Mouse (Mus musculus) lung, postnatal 4 days (tissue): Measurements from ENCODE around the gene Nab2.
"Not testable (repeated sequence)": the region's sequence is repeated elsewhere in the genome, so short reads cannot be mapped to it uniquely, and the experiment has no call there.

Source experiments
- DNase-seq, 2 experiments: peaks; one replicate each; pipeline ENCODE4 v3.0.0; 2021

The Nab2 gene

GRCm38 (mm10) chr10:127671276-127671675, 2.9 kb upstream of the Nab2 start:
- DNase-seq = peak in 1 of 2 experiments; percentile 22

DNA sequence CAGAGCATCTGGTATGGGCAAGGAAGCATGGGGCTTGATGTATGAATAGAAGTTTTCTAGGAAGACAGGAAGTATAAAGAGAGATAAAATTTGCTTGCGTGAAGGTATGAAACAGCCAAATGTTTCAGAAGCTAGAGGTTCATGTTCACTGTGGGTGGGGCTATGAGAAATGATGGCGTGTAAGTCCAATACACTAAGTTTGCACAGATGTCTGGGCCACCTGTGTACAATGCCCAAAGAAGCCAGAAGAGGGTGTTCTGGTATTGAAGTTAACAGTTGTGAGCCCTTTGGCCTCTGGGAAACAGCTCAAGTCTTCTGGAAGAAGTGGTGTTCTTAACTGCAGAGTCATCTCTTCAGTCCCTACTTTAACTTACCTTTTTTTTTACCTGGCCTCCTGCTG, 1.8 kb upstream of the Nab2 start:
- DNase-seq = no peak

- DNase-seq = peak; percentile 54 to 63
Observed at GRCm38 (mm10) chr10:127669170-127669569, 802 bp upstream of the Nab2 start.

DNA sequence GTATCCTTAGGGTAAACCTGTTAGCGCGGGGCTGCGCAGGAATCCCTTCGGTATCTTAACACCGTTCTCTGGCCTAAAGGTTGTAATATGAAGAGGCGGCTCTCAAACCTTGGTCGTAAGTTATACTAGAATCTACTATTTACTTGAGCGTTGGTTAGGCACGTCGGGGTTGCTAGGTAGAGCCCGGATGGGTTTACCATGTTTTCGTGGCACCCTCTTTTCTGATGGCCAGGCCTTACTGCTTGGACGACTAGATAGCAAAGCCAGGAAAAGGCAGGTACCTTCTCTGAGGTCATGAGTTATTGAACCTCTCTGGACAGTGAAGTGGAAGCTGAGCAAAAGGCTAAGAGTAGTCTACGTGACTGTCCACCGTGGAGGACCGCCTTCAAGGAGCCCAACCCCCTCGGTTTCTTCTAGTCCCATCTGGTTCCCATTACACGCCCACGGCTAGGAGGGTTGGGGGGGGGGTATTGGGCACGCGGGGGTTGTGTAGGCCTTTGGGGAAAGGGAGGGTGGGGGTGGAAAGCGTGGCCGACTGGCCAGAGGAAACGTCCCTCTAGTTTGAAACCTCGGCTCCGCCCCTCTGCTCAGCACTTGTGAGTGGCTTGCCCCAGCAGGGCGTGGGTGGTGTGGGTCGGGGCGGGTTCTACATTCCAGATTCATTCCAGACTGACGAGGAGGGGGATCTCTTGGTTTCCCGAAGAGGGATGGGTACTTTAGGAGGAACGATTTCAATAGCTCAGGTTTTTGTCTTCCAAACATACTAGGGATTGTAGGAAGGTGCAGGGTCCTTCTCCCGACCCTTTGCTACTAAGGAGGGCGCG, 887 bp downstream of the Nab2 start:
- DNase-seq = peak; percentile 92 to 96

DNA sequence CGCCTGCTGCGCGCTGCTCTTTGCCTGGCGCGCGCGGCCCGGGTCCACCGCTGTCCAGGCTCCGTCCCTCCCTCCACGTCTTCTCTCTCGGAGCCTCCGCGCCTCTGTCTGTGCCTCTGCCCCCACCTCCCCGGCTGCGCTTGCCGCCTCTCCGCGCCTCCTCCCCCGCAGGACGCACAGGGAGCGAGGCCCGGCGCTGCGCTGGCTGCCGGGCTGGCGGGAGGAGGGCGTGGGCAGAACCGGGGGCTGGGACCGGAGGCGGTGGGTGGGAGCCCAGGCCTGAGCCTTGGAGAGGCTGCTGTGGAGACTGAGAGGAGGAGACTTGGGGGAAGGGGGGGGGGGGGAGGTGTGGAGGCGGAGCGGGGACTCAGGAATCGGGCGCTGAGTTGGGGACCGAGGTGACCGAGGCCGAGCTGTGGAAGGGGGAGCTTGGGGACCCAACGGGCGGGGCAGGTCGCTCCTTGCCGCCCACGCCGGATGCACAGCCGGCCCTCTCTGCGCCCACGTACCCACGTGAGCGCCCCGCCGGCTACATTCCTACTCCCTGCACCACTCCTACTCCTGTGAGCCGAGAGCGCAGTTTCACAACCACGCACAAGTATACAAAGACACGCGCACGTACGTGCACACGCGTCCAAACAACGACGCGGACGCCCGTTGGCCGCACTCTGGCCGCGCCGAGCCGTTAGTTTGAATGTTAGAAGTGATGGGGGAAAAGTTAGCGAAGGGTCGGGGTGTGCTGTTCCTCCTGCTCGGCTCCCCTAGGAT, 1.7 kb downstream of the Nab2 start, which contains the start of gene Nemp1:
Gene Nemp1, plus strand, starts transcription at position 401 of the 768 bp plus-strand sequence.
- peak; percentile 90 to 95 for DNase-seq

DNA sequence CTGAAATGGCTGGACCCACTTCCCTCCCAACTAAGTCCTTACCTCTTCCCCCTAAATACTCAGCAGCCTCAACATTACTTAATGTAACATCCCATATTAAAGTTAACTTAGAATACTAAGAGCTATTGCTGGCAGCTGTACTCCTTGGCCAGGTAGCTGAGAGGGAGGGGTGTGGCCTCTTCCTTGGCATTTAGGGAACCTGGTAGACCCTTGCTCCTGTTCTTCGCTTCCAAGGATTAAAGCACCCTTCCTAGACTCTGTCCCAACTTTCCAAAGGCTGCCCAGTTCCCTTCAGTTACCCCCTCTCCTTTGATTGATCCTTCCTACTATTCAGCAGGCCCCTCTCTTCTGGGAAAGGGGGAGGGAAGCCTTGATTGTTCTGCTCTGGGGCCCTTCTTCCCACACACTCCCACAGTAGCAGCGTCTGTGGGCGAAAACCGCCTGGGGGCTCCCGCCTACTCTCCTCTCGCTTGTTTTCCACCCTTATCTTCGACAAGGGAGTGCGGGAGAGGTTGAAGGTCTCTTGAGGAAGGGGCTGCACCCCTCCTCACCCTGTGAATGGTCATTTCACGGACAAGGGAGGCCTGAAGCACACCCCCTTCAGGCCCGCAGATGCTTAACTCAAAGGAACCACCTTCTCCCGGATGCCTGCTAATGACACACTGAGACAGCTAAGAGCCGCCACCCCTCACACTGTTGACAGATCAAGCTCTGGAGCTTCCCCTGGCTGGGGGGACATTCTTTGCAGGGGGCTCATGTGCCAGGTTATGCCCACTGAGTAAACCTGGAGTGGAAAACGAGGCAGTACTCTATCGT, 2.8 kb downstream of the Nab2 start:
- DNase-seq = peak; percentile 43 to 49

GRCm38 (mm10) chr10:127664891-127665290, 3.5 kb downstream of the Nab2 start:
- peak in 1 of 2 experiments; percentile 29 for DNase-seq

DNA sequence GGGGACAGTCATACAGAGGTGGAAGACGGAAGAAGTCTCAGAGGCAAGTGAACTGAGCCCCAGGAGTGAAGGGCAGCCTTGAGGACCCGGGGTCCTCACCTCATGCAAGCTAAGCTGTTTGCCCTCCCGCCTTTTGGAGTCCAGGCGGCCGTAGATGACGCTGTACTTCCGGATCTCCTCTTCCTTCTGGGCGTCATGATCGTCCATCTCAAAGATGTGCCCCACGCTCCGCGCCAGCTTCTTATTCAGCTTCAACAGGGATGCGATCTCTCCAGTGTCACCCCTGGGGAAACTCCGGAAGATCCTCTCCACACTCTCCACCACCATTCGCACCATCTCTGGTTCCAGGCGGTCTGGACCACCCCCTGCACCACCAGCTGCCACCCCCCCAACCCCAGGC, 4.2 kb downstream of the Nab2 start:
- DNase-seq = no peak

DNA sequence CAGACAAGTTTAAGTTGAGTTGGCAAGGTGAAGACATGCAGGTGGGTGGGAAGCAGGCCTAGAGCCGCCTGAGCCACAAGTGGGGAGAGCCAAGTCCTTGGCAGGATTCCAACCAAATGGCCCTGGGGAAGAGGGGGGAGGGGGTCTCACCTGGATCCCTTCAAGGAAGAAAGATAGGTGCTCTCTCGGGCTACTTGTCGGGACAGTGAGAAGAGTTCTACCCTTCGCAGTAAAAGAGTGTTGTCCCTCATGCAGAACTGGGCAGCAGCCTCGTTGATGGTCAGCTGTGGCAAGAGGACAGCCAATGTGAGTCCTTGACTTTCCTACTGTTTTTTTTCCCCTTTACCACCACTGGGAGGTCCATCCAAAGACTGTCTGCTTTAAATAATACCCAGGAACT, 4.8 kb downstream of the Nab2 start:
- DNase-seq = no peak

DNA sequence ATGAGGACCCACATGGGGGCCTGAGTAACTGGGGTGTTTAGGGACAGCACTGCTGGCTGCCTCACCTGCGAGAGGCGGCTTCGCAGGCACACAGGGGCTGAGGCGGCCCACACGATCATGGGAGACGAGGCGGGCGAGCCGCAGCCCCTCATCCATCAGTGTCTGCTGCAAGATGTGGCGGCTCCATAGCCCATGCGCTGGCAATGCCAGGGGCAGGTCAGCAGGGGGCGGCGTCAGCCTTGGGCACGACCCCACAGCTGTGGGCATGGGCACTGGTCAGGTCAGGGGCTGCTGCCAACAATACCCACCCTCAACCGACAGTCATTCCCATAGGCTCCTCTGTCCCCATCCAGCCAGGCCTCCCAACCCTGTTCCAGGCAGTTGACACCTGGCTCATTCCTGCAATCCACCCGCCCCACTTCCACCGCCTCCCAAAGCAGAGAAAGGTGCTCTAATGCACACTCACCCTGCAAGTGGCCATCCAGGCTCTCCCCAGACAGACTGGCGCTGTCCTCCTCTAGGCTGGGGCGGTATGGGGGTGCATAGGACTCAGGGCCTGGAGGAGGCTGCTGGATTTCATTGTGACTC, 5.6 kb downstream of the Nab2 start:
- DNase-seq = peak; percentile 64 to 71

GRCm38 (mm10) chr10:127661915-127662663, 6.3 kb downstream of the Nab2 start:
- DNase-seq = peak; percentile 80 to 84

- DNase-seq = peak; percentile 42 to 59
Observed at GRCm38 (mm10) chr10:127661291-127661914, 7.0 kb downstream of the Nab2 start.

- DNase-seq = no peak
Observed at GRCm38 (mm10) chr10:127659551-127659950, 8.8 kb downstream of the Nab2 start.

- no peak for DNase-seq
Observed at GRCm38 (mm10) chr10:127658076-127658475, 10.3 kb downstream of the Nab2 start.

- not testable (repeated sequence) for DNase-seq
Observed at GRCm38 (mm10) chr10:127657617-127658016, 10.8 kb downstream of the Nab2 start.

DNA sequence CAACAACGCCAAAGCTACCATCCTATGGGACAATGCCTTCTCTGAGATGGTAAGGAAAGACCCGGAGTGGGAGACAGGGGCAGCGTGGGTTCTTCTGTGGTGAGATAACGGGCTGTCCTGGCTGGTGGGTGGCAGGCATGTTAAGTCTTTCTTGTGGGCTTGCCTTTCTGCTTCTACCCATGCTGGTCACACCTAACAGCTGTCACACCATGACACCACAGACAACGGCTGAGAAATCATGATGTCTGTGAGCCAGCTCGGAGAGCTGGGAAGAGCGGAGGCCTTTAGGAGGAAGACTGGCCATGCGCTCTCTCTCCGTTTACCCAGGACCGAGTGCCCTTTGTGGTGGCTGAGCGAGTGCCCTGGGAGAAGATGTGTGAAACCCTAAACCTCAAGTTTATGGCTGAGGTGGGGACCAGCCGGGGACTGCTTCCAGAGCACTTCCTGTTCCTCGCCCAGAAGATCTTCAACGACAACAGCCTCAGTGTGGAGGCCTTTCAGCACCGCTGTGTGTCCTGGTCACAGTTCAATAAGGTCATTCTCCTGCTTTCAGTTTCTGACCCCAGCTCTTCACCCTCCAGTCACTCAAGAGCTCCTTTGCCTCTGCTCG, 13.3 kb downstream of the Nab2 start:
- DNase-seq = no peak

- DNase-seq = no peak
Observed at GRCm38 (mm10) chr10:127652906-127653638, 15.3 kb downstream of the Nab2 start.

GRCm38 (mm10) chr10:127645791-127646190, 22.6 kb downstream of the Nab2 start:
- DNase-seq = no peak

- DNase-seq = peak; percentile 84 to 87
Observed at GRCm38 (mm10) chr10:127643553-127644238, 24.7 kb downstream of the Nab2 start.
